Mouse (Mus musculus) hindbrain, embryonic 16.5 days (tissue): ENCODE data around the gene Shf. TPM values are rescaled to one million over a fixed set of nuclear protein-coding genes. Genes with fewer than 3 reads are reported as not detected.
A peak's percentile ranks its signal among the peaks of the same experiment; 100 is the strongest.

ENCODE experiments used
- ATAC-seq: fragments of 200-750 bp; cut with Nextera tagmentation; 2 replicates; pipeline ENCODE4 v1.8.0; 2017; ENCODE audit warnings: moderate TSS enrichment, moderate library complexity
- H3K27ac ChIP-seq: fragments of 300-500 bp; sonication (generic); 2 replicates; pipeline ENCODE4 v1.5.1; 2014; ENCODE audit warnings: low read depth, mild to moderate bottlenecking, control low read depth, low read length, moderate library complexity
- H3K27me3 ChIP-seq: fragments of 300-500 bp; sonication (generic); replicated peaks from 2 replicates; pipeline ENCODE4 v1.6.1; 2014; ENCODE audit warnings: low read length; ENCODE audit not compliant: control insufficient read depth, insufficient read depth
- H3K36me3 ChIP-seq: fragments of 300-500 bp; sonication (generic); 2 replicates; pipeline ENCODE4 v1.6.1; 2014; ENCODE audit warnings: mild to moderate bottlenecking, low read length, moderate library complexity, mixed read lengths; ENCODE audit not compliant: control insufficient read depth, insufficient read depth
- H3K4me1 ChIP-seq: fragments of 300-500 bp; sonication (generic); 2 replicates; pipeline ENCODE4 v1.6.1; 2014; ENCODE audit warnings: low read depth, low read length; ENCODE audit not compliant: control insufficient read depth, insufficient read depth
- H3K4me2 ChIP-seq: fragments of 300-500 bp; sonication (generic); 2 replicates; pipeline ENCODE4 v1.6.1; 2014; ENCODE audit warnings: mild to moderate bottlenecking, low read length, control low read depth, moderate library complexity
- H3K4me3 ChIP-seq: fragments of 300-500 bp; sonication (generic); 2 replicates; pipeline ENCODE4 v1.5.1; 2014; ENCODE audit warnings: mild to moderate bottlenecking, low read length, control low read depth, moderate library complexity
- H3K9ac ChIP-seq: fragments of 300-500 bp; sonication (generic); 2 replicates; pipeline ENCODE4 v1.6.1; 2014; ENCODE audit warnings: low read depth, mild to moderate bottlenecking, control low read depth, low read length, moderate library complexity
- H3K9me3 ChIP-seq: fragments of 300-500 bp; sonication (generic); 2 replicates; pipeline ENCODE4 v1.6.1; 2014; ENCODE audit warnings: mild to moderate bottlenecking, low read length, moderate library complexity; ENCODE audit not compliant: control insufficient read depth
- WGBS: fragments of 180-500 bp; shearing (Covaris S2); extraction: QIAGEN DNeasy Blood & Tissue Kit; methylation state at CpG from one replicate; pipeline ENCODE4 v1.1.7; 2014; 5-methylcytosine and 5-hydroxymethylcytosine counted together
- polyA plus RNA-seq: library from polyadenylated mRNA; unstranded; fragments of >200 nt; fragmentation: Nextera tagmentation; extraction: Ambion mirVana; gene quantifications from 2 replicates; pipeline ENCODE4 v1.2.1, GENCODE M21; 2015

Gene Shf
- polyA plus RNA-seq, 1 experiment from 2014 or later = 11.8 TPM

DNA sequence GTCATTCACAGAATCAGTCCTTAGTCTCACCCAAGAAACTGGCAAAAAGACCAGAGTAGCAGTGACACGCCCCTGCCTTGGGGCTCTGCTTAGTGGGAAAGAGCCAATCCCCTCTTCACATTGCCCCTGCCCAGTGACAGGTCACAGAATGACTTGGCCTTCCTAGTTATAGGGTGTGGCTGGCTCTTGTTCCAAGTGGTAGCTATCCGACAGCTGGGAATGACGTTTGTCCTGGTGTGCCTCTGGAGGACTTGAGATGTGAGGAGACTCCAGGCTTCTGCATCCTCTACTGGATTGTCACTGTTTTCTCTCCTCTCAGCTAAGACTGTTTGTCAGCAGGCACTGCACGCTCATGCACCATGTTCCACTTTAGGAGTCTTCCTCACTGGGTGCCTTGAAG, 51.6 kb downstream of the Shf start:
- H3K4me2 ChIP-seq = no peak overlapping the region
- no peak for ATAC-seq
- H3K4me3 ChIP-seq = no peak overlapping the region
- no peaks in the 10 kb centered on the region for H3K36me3 ChIP-seq
- 81% methylated on average over 4 of the region's 4 CpGs for WGBS
- H3K9me3 ChIP-seq = no peaks in the 10 kb centered on the region
- H3K27ac ChIP-seq = no peak overlapping the region
- no peak overlapping the region for H3K9ac ChIP-seq
- peaks cover 8% of the 10 kb centered on the region for H3K27me3 ChIP-seq
- peaks cover 3% of the 10 kb centered on the region for H3K4me1 ChIP-seq

GRCm38 (mm10) chr2:122315372-122315771, 53.6 kb downstream of the Shf start, which contains the start of gene Duox1:
TSS of gene Duox1 (plus strand) at chr2:122315672.
- WGBS = 89% methylated on average over 7 of the region's 7 CpGs
- no peak within 1 kb of the TSS for H3K27ac ChIP-seq
- peaks cover 3% of the 10 kb centered on the region for H3K4me1 ChIP-seq
- no peak for ATAC-seq
- H3K4me2 ChIP-seq = no peak within 1 kb of the TSS
- peaks cover 8% of the 10 kb centered on the region for H3K27me3 ChIP-seq
- no peaks in the 10 kb centered on the region for H3K9me3 ChIP-seq
- no peak within 1 kb of the TSS for H3K4me3 ChIP-seq
- H3K9ac ChIP-seq = no peak within 1 kb of the TSS
- H3K36me3 ChIP-seq = no peaks in the 10 kb centered on the region

- Histone ChIP-seq H3K9me3 (no peaks in the 10 kb centered on the region), H3K36me3 (no peaks in the 10 kb centered on the region), H3K4me1 (peaks cover 3% of the 10 kb centered on the region), H3K27ac (no peak within 1 kb of the TSS), H3K4me3 (peak within 1 kb of the TSS; percentile 22), H3K9ac (no peak within 1 kb of the TSS), H3K27me3 (peaks cover 8% of the 10 kb centered on the region), H3K4me2 (peak within 1 kb of the TSS; percentile 48)
- no peak for ATAC-seq
- WGBS = 3% methylated on average over 24 of the region's 24 CpGs
These were observed 55.4 kb downstream of the Shf start, which contains the start of gene Duoxa1 for GRCm38 (mm10) chr2:122313536-122313935. TSS of gene Duoxa1 (minus strand) at chr2:122313730.

DNA sequence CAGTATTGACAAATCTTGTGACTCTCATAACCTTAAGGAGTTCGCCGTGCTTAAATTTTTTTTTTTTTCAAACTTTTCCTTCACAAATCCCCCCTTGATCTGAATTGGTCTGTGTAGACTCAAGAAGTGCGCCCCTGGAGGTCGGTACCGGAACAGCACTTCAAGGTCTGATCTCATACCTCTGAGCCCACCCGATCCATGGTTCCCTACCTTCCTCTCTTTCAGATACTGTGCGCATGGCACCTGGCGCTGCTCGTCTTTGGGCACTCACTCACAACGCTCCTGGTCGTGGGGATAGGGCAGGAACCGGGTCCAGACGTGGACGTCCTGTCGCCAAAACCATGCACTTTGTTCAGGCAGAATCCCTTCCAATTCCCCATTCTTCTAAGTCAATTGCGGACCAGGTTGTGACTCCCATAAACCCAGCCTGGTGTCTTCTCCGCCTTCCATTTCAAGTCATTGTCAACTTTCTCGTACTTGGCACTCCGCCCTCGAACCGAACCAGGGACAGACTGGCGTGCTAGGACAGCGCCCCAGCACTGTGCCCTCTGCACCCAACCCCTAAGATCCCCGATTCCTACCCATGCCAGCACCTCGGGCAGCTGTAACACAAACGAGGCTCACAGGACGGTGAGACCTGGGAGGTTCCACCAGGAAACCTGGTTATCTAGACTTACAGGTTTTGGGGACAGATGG, 56.1 kb downstream of the Shf start:
- peaks cover 8% of the 10 kb centered on the region for H3K27me3 ChIP-seq
- peak; percentile 40 for ATAC-seq
- H3K4me3 ChIP-seq = peak overlapping the region; percentile 19
- WGBS = 4% methylated on average over 27 of the region's 27 CpGs
- H3K4me1 ChIP-seq = peaks cover 3% of the 10 kb centered on the region
- H3K9me3 ChIP-seq = no peaks in the 10 kb centered on the region
- no peaks in the 10 kb centered on the region for H3K36me3 ChIP-seq
- no peak overlapping the region for H3K27ac ChIP-seq
- H3K9ac ChIP-seq = no peak overlapping the region
- H3K4me2 ChIP-seq = peak overlapping the region; percentile 48

GRCm38 (mm10) chr2:122311561-122311960, 57.4 kb downstream of the Shf start:
- H3K4me3 ChIP-seq = no peak overlapping the region
- WGBS = 43% methylated on average over 2 of the region's 2 CpGs
- ATAC-seq = no peak
- H3K27me3 ChIP-seq = peaks cover 8% of the 10 kb centered on the region
- no peaks in the 10 kb centered on the region for H3K36me3 ChIP-seq
- no peaks in the 10 kb centered on the region for H3K9me3 ChIP-seq
- no peak overlapping the region for H3K9ac ChIP-seq
- peaks cover 3% of the 10 kb centered on the region for H3K4me1 ChIP-seq
- no peak overlapping the region for H3K27ac ChIP-seq
- no peak overlapping the region for H3K4me2 ChIP-seq

DNA sequence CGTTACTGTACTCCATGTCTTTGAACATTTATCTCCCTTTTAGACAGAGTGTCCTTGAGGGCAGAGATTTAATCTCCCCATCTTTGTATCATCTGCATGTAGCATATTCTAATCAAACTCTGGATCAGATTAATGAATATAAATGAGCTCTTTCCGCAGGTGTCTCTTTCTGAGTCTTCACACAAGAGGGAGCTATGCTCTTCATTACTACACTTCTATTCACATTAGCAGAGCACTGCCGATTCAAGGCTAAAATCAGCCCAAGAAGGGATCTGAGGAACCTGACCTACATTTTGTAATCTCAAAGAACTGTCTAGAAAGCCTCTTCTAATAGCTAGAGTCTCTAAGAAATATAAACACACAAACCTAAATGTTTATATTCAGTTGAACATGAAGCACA, 59.3 kb downstream of the Shf start:
- no peak overlapping the region for H3K9ac ChIP-seq
- peaks cover 3% of the 10 kb centered on the region for H3K4me1 ChIP-seq
- no peak overlapping the region for H3K4me2 ChIP-seq
- H3K27ac ChIP-seq = no peak overlapping the region
- H3K4me3 ChIP-seq = no peak overlapping the region
- H3K27me3 ChIP-seq = peaks cover 6% of the 10 kb centered on the region
- no peaks in the 10 kb centered on the region for H3K9me3 ChIP-seq
- H3K36me3 ChIP-seq = no peaks in the 10 kb centered on the region
- 36% methylated on average over 3 of the region's 3 CpGs for WGBS
- 0 out of 2 replicates have a peak, but pooled peaks have one; percentile 35 for ATAC-seq

DNA sequence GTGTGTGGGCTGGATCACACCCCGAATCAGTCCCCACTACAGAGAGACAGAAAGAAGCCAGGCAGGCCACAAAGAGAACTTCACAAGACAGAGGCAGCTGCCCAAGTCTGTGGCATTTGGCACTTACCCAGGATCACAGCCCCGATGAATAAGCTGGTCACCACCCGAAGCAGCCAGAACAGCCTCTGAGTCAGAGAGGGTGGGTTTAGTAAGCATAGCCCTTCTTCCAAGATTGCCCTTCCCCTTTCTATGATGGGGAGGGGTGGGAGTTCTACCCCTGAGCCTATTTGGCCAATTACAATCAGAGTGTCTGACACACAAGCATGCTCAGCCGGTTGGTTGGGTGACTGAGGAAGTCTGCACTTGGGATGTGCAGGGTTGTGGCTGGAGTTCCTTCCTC, 62.8 kb downstream of the Shf start:
- Histone ChIP-seq H3K9ac (no peak overlapping the region), H3K27ac (no peak overlapping the region), H3K4me3 (no peak overlapping the region), H3K4me1 (peaks cover 12% of the 10 kb centered on the region), H3K36me3 (no peaks in the 10 kb centered on the region), H3K4me2 (no peak overlapping the region), H3K27me3 (peaks cover 4% of the 10 kb centered on the region; the same call in 1 of the 2 replicates), H3K9me3 (no peaks in the 10 kb centered on the region)
- 37% methylated on average over 4 of the region's 4 CpGs for whole genome bisulfite sequencing
- ATAC-seq = peak; percentile 32; the same call in 1 of the 2 replicates

DNA sequence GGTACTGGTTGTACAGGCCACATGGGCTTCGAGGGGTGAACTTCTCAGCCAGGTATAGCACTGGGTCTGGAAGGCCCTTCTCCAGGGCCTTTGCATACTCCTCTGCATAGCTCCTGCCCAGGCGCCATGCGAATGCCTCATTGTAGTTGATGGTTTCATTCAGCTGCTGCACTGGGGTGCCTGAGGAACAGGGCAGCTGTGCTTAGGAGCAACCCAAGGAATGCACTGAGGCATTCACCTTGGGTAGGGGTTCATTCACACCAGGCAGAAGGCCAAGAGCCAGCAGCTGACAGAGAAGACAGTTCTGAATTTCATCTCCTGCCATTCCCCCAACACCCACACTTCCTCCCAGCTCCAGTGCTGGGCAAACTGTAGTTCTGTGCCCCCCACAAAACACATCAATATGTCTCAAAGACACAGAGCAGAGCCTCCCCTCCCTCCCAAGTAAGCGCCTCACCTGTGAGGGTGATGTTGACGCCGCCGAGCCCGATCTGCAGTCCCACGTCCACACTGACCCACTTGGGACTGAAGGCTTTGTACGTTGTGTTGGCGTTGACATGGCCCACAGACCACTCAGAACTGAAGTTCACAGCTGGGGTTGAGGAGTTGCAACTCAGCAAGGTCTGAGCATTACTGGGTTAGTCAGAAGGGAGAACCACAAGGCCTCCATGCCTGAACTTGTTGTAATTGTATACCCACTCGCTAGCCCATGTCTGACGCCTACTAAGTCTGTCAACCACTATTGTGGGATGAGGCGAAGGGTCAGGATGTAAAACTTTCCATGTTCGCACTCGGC, 63.7 kb downstream of the Shf start:
- Histone ChIP-seq H3K4me2 (no peak overlapping the region), H3K9me3 (no peaks in the 10 kb centered on the region), H3K4me1 (peaks cover 19% of the 10 kb centered on the region), H3K27ac (no peak overlapping the region), H3K9ac (no peak overlapping the region), H3K27me3 (peaks cover 7% of the 10 kb centered on the region), H3K4me3 (no peak overlapping the region), H3K36me3 (no peaks in the 10 kb centered on the region)
- no peak for ATAC-seq
- 86% methylated on average over 16 of the region's 16 CpGs for WGBS

DNA sequence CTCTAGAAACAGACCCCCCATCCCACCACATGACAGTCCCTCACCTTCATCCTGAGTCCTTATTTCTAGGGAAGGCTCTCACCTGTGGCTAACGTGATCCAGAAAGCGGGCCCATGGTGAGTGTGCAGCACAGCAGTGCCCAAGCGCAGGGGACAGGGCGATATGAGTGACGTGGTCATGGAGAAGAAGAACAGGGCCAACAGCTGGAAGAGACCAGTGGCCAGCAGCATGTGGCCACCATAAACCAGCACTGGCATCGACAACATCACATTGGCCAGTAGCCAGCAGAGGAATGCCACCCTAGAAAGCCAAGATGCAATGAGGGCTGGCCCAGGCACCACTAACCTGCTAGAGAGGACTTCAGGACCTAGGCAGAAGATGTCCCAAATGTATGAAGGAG, 64.4 kb downstream of the Shf start:
- no peak for ATAC-seq
- no peak overlapping the region for H3K27ac ChIP-seq
- no peak overlapping the region for H3K4me2 ChIP-seq
- WGBS = 91% methylated on average over 6 of the region's 6 CpGs
- H3K4me3 ChIP-seq = no peak overlapping the region
- H3K9me3 ChIP-seq = no peaks in the 10 kb centered on the region
- no peak overlapping the region for H3K9ac ChIP-seq
- peaks cover 13% of the 10 kb centered on the region for H3K27me3 ChIP-seq
- H3K4me1 ChIP-seq = peaks cover 19% of the 10 kb centered on the region
- H3K36me3 ChIP-seq = no peaks in the 10 kb centered on the region
